ENCODE assay signal across 9 mouse cellular contexts in the genomic region with DNA sequence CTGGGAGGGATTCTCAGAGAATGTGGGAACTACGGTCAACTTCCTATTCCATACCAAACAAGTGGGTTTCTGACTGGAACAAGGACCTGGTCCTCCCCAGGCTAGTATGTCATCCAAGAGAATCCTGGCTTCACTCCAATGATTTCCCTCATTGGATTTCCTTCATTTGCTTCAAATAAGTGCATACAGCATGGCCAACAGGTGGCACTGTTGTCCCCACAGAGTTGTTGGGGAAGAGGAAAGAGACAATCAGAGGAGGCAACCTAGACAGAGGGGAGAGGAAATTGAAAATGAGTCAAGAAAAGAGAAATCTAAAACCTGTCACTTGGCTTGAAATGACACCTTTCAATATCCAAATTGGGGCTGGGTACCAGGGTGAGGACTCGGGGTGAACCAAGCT. TPM values are rescaled to one million over a fixed set of nuclear protein-coding genes. Genes with fewer than 3 reads are reported as not detected.
DNase-seq lines count a peak whose midpoint lies in the region; ATAC-seq and TF ChIP-seq lines count a peak whose summit lies in the region.
"Had no signal": no experiment of that assay in that cellular context is flagged by ENCODE, and none has a peak within 500 bp of the region (broad histone marks: within the 10 kb centered on the region; RNA-seq: fewer than 3 reads in every experiment).

No protein-coding gene starts in this region.

- peaks cover 95% of the 10 kb centered on the region for H3K27me3 ChIP-seq in hindbrain, embryonic 10.5 days (ENCODE audit: insufficient read depth, poor library complexity, severe bottlenecking)
- H3K27me3 ChIP-seq in hindbrain, embryonic 13.5 days, result peaks cover 92% of the 10 kb centered on the region

- H3K36me3 ChIP-seq in hindbrain, embryonic 10.5 days, result no peaks in the 10 kb centered on the region
- H3K36me3 ChIP-seq in hindbrain, embryonic 13.5 days, result no peaks in the 10 kb centered on the region
- no peaks in the 10 kb centered on the region for H3K36me3 ChIP-seq in ES-E14 (ENCODE audit: control insufficient read depth, insufficient read depth, low read length, poor library complexity, severe bottlenecking)
- H3K36me3 ChIP-seq: liver, embryonic 15.5 days had no signal

- no peak overlapping the region for H3K4me2 ChIP-seq in hindbrain, embryonic 13.5 days
- H3K4me2 ChIP-seq: liver, embryonic 15.5 days had no signal

- no peaks in the 10 kb centered on the region; the same call in 1 of the 2 replicates for H3K4me1 ChIP-seq in hindbrain, embryonic 10.5 days (replicated peaks)
- H3K4me1 ChIP-seq in hindbrain, embryonic 13.5 days (replicated peaks), result peaks cover 3% of the 10 kb centered on the region; the same call in 1 of the 2 replicates
- peaks cover 0 to 2% of the 10 kb centered on the region in 2 experiments; a peak in 1 of 4 replicates for H3K4me1 ChIP-seq in ES-E14 (ENCODE audit: control insufficient read depth in 2 of 2, insufficient read depth in 2 of 2, low read length in 2 of 2, poor library complexity in 1 of 2)
- H3K4me1 ChIP-seq: liver, embryonic 15.5 days had no signal

- H3K4me3 ChIP-seq in hindbrain, embryonic 10.5 days, result no peak overlapping the region
- H3K4me3 ChIP-seq in hindbrain, embryonic 13.5 days, result no peak overlapping the region
- no peak overlapping the region for H3K4me3 ChIP-seq in ES-E14 (ENCODE audit: insufficient read depth in 1 of 2, low read depth in 1 of 2, low read length in 2 of 2, poor library complexity in 1 of 2, severe bottlenecking in 1 of 2)
- H3K4me3 ChIP-seq: liver, embryonic 15.5 days had no signal

- in situ Hi-C loops in ES-E14 (cut with MboI; ENCODE audit: low sequenced_read_pairs in 2 of 2, unreplicated experiment in 2 of 2), result loop anchor here (10.0 to 25.0 kb wide), 4 partner anchors 252 to 1020 kb away; a partner anchor contains a TSS

- no peaks in the 10 kb centered on the region for H3K9me3 ChIP-seq in hindbrain, embryonic 10.5 days
- H3K9me3 ChIP-seq in hindbrain, embryonic 13.5 days, result no peaks in the 10 kb centered on the region
- H3K9me3 ChIP-seq in ES-E14 (ENCODE audit: control insufficient read depth, insufficient read depth, low read depth, low read length), result no peaks in the 10 kb centered on the region
- H3K9me3 ChIP-seq: liver, embryonic 15.5 days had no signal

- ATAC-seq in hindbrain, embryonic 13.5 days (ENCODE audit: low FRiP score), result no peak

- 36% methylated on average over 2 of the region's 2 CpGs for WGBS in hindbrain, embryonic 10.5 days
- WGBS in hindbrain, embryonic 13.5 days, result 58% methylated on average over 2 of the region's 2 CpGs

- no peak overlapping the region for H3K27ac ChIP-seq in hindbrain, embryonic 10.5 days
- H3K27ac ChIP-seq in hindbrain, embryonic 13.5 days, result no peak overlapping the region
- H3K27ac ChIP-seq in ES-E14 (ENCODE audit: insufficient read depth, low read depth, low read length, poor library complexity, severe bottlenecking), result no peak overlapping the region
- H3K27ac ChIP-seq: liver, embryonic 15.5 days had no signal

- H3K9ac ChIP-seq in hindbrain, embryonic 13.5 days, result no peak overlapping the region
- H3K9ac ChIP-seq in ES-E14 (ENCODE audit: insufficient read depth, low read depth, low read length, poor library complexity, severe bottlenecking), result no peak overlapping the region
- H3K9ac ChIP-seq: liver, embryonic 15.5 days had no signal

- peak; percentile 56 for DNase-seq in hindbrain, embryonic 10.5 days (ENCODE audit: low spot score)
- peak; percentile 81 for DNase-seq in 3T3-L1 (ENCODE audit: low read depth, low spot score)
- no peak for DNase-seq in ES-E14 (ENCODE audit: low read depth, low spot score)
- DNase-seq in embryo, embryonic 10.5 days (ENCODE audit: low spot score), result peak; percentile 82
- DNase-seq in lung, adult 18-20 months, result peak; percentile 15 to 40
- DNase-seq in thymus, postnatal 25 days, result peak; percentile 51
- DNase-seq in right cerebral cortex, adult 2 months (ENCODE audit: low spot score in 2 of 2), result no peak

TF ChIP-seq in ES-E14, 5 proteins besides CTCF, POLR2A, EP300 and RAD21:
- TF ChIP-seq HCFC1 (IDR thresholded peaks at IDR 0.05; ENCODE audit: borderline replicate concordance, insufficient read depth, low read length), result no peak
- 0 out of 2 replicates have a peak, but pooled peaks have one; percentile 3 for TF ChIP-seq ZC3H11A (IDR thresholded peaks at IDR 0.05; ENCODE audit: borderline replicate concordance, low read depth, low read length)
- TF ChIP-seq ZNF384 (IDR thresholded peaks at IDR 0.05; ENCODE audit: low read depth, low read length), result no peak
- TF ChIP-seq CHD2 (IDR thresholded peaks at IDR 0.05; ENCODE audit: low read depth, low read length), result no peak
TF ChIP-seq in ES-E14: peak in this region for 1.

RNA-seq across cellular contexts. Expression of a gene that starts 8.4 kb away (rescaled TPM):
- polyA plus RNA-seq in hindbrain, embryonic 10.5 days (2016; fragmentation: Nextera tagmentation; extraction: Ambion mirVana), result 2.2 and 3.1 TPM in 2 replicates
- polyA plus RNA-seq in hindbrain, embryonic 13.5 days (2015; fragmentation: Nextera tagmentation; extraction: Ambion mirVana), result 0.21 and 0.28 TPM in 2 replicates
- total RNA-seq in ES-E14 (2012; rRNA removed), result 0.09 TPM in 1 of 2 replicates, not detected in the other
- polyA plus RNA-seq: liver, embryonic 15.5 days had no signal

RNA-seq across cellular contexts. Expression of a gene that starts 8.7 kb away (rescaled TPM):
- 0.18 and 0.51 TPM in 2 replicates for polyA plus RNA-seq in hindbrain, embryonic 10.5 days (2016; fragmentation: Nextera tagmentation; extraction: Ambion mirVana)
- not detected in 2 replicates for polyA plus RNA-seq in hindbrain, embryonic 13.5 days (2015; fragmentation: Nextera tagmentation; extraction: Ambion mirVana)
- total RNA-seq in ES-E14 (2012; rRNA removed), result not detected in 2 replicates
- polyA plus RNA-seq: liver, embryonic 15.5 days had no signal

Comparison
In these comparisons a context has a peak if more than half of its experiments do, and no peak if none do; other contexts are left out.
1. DNase-seq: peak in hindbrain, embryonic 10.5 days (single experiment), 3T3-L1 (single experiment), embryo, embryonic 10.5 days (single experiment), lung, adult 18-20 months (2 of 2) and thymus, postnatal 25 days (single experiment); none in ES-E14 (single experiment) and right cerebral cortex, adult 2 months (0 of 2).